Mouse (Mus musculus): ENCODE results near the gene Cyp2c39. TPM values are rescaled to one million over a fixed set of nuclear protein-coding genes. Genes with fewer than 3 reads are reported as not detected.
"Not testable (repeated sequence)": the region's sequence is repeated elsewhere in the genome, so short reads cannot be mapped to it uniquely, and the experiment has no call there.

The Cyp2c39 gene
- not detected for total RNA-seq (2021)
- long read RNA-seq, experiment 1, result 0 reads
- long read RNA-seq, experiment 2, result 0 reads

DNA sequence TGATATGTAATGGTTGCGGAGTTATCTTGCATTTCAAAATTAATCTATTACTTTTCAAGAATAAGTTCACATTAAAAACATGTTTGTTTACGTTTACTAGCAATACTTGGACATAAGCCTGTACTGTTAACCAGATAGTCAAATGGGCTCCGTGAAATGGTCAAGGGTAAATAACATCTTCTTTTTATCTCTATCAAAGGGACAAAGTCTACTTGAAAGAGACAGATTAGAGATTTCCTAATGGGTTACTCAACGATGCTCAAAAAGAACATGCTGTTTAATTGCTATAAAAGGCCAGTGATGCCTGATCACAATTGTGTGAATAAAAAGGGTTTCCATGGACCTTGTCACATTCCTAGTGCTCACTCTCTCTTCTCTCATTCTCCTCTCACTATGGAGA lies at the start of gene Cyp2c39:
TSS of gene Cyp2c39 (plus strand) at position 329 of the 400 bp plus-strand sequence.
- intact Hi-C loops (cut with DNase I), result no loop called here
- DNase-seq, result no peak

- no peak for DNase-seq
- intact Hi-C loops (cut with DNase I), result no loop called here
Observed at GRCm38 (mm10) chr19:39462941-39463340, 47.7 kb upstream of the Cyp2c39 start, which contains the start of gene Cyp2c38. Gene Cyp2c38 (minus strand): TSS chr19:39463075.

DNA sequence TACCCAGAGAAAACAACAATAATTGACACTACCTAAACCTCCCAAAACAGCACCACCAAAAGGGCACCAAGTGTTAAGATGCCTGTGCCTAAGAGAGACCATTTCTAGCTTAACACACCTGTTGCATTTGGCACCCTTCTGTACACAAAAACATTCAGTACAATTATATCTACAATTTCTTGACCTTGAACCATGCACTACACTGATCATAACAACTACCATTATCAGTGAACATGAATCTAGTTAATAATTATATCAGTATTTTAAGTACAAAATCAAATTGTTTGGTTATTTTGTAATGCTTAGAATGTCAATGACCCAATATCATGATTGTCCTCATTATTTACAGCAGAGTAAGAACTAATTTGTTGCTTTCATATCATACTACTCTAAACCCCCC lies 46.7 kb upstream of the Cyp2c39 start:
- DNase-seq, result no peak
- intact Hi-C loops (cut with DNase I), result no loop called here

GRCm38 (mm10) chr19:39483961-39484360 lies 26.7 kb upstream of the Cyp2c39 start:
- DNase-seq; intact Hi-C loops (cut with DNase I): not testable (repeated sequence)

DNA sequence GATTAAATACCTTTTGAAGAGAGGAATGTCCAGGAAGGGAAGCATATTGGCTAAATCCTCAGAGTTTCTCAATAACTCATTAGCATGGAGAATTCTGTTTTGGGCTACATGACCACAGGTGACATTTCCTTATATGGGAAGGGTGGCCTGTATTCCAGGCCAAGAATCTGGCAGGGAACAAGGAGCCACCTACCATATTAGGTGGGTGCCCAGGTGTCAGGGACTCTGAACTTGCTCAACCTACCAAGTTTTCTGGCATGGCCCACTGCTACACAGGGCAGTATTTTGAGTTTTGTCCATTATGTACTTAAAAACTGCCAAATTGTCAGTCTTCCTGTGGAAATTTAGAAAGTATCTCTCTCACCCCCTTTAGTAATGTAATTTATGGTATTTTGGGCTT lies 4.3 kb upstream of the Cyp2c39 start:
- intact Hi-C loops (cut with DNase I), result no loop called here
- DNase-seq, result no peak

GRCm38 (mm10) chr19:39509533-39509932 lies 1.1 kb upstream of the Cyp2c39 start:
- intact Hi-C loops (cut with DNase I), result no loop called here
- DNase-seq, result no peak

Other genes with a start within 250 kb of the Cyp2c39 start
- not detected for gene Cyp2c29, start 241.5 kb upstream of the Cyp2c39 start, total RNA-seq (2021)
- not detected for gene Cyp2c38, start 47.8 kb upstream of the Cyp2c39 start, total RNA-seq (2021)
- gene Cyp2c67, start 138.2 kb downstream of the Cyp2c39 start, total RNA-seq (2021), result not detected
- not detected for gene Cyp2c68, start 230.2 kb downstream of the Cyp2c39 start, total RNA-seq (2021)

All from gastrocnemius, postnatal 36 days (tissue).